Mouse (Mus musculus) heart, embryonic 11.5 days (tissue): ENCODE data around the gene Pdcd7. TPM values are rescaled to one million over a fixed set of nuclear protein-coding genes. Genes with fewer than 3 reads are reported as not detected.

Source experiments
- ATAC-seq: fragments of 200-750 bp; cut with Nextera tagmentation; replicated peaks from 2 replicates; pipeline ENCODE4 v1.8.0; 2017; ENCODE audit warnings: moderate library complexity; ENCODE audit not compliant: insufficient number of reproducible peaks, low FRiP score, low TSS enrichment
- H3K27ac ChIP-seq: fragments of 300-500 bp; sonication (generic); 2 replicates; pipeline ENCODE4 v1.5.1; 2014; ENCODE audit warnings: mild to moderate bottlenecking, low read depth, low read length
- H3K27me3 ChIP-seq: fragments of 300-500 bp; sonication (generic); 2 replicates; pipeline ENCODE4 v1.6.1; 2014; ENCODE audit warnings: mild to moderate bottlenecking, low read length, mixed read lengths; ENCODE audit not compliant: control insufficient read depth, insufficient read depth
- H3K36me3 ChIP-seq: fragments of 300-500 bp; sonication (generic); 2 replicates; pipeline ENCODE4 v1.6.1; 2014; ENCODE audit warnings: mild to moderate bottlenecking, low read length, moderate library complexity, mixed read lengths; ENCODE audit not compliant: control insufficient read depth, insufficient read depth
- H3K4me1 ChIP-seq: fragments of 300-500 bp; sonication (generic); 2 replicates; pipeline ENCODE4 v1.6.1; 2014; ENCODE audit warnings: low read length; ENCODE audit not compliant: control insufficient read depth, insufficient read depth
- H3K4me2 ChIP-seq: fragments of 300-500 bp; sonication (generic); 2 replicates; pipeline ENCODE4 v1.6.1; 2014; ENCODE audit warnings: mild to moderate bottlenecking, moderate library complexity
- H3K4me3 ChIP-seq: fragments of 300-500 bp; sonication (generic); 2 replicates; pipeline ENCODE4 v1.5.1; 2014; ENCODE audit warnings: low read depth, low read length
- H3K9ac ChIP-seq: fragments of 300-500 bp; sonication (generic); 2 replicates; pipeline ENCODE4 v1.6.1; 2014; ENCODE audit warnings: mild to moderate bottlenecking, low read depth, low read length, moderate library complexity
- H3K9me3 ChIP-seq: fragments of 300-500 bp; sonication (generic); replicated peaks from 2 replicates; pipeline ENCODE4 v1.6.1; 2016; ENCODE audit warnings: low read length; ENCODE audit not compliant: control insufficient read depth
- WGBS: fragments of 180-500 bp; shearing (Covaris S2); extraction: QIAGEN DNeasy Blood & Tissue Kit; methylation state at CpG from one replicate; pipeline ENCODE4 v1.1.7; 2014; ENCODE audit not compliant: insufficient replicate concordance; 5-methylcytosine and 5-hydroxymethylcytosine counted together
- polyA plus RNA-seq: library from polyadenylated mRNA; unstranded; fragments of >200 nt; fragmentation: Nextera tagmentation; extraction: Ambion mirVana; gene quantifications from 2 replicates; pipeline ENCODE4 v1.2.1, GENCODE M21; 2014

Pdcd7 gene
- polyA plus RNA-seq, 1 experiment from 2014 or later: 6.9 TPM

DNA sequence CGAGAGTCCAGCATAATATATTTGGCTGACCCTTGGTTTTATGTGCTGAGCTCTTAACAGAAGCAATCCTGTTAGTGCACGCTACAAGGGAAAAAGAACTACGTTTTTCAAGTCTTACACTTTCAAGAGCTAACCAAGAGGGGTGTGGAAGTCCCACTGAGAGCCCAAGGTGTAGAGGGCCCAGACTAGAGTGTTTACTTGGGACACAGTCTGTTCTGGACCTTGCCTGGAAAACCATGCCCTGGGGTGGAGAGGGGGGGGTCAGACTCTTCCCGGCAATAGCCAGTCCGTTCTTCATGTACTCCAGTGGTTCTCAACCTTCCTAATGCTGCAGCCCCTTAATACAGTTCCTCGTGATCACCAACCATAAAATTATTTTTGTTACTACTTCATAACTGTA lies 54.0 kb downstream of the Pdcd7 start:
- no peaks in the 10 kb centered on the region; the same call in 1 of the 2 replicates for H3K4me1 ChIP-seq
- H3K27me3 ChIP-seq: no peaks in the 10 kb centered on the region
- no peaks in the 10 kb centered on the region for H3K36me3 ChIP-seq
- WGBS: 83% methylated on average over 6 of the region's 6 CpGs
- H3K4me3 ChIP-seq: no peak overlapping the region
- no peak overlapping the region for H3K27ac ChIP-seq
- no peaks in the 10 kb centered on the region for H3K9me3 ChIP-seq
- no peak overlapping the region for H3K4me2 ChIP-seq
- no peak overlapping the region for H3K9ac ChIP-seq
- no peak for ATAC-seq

DNA sequence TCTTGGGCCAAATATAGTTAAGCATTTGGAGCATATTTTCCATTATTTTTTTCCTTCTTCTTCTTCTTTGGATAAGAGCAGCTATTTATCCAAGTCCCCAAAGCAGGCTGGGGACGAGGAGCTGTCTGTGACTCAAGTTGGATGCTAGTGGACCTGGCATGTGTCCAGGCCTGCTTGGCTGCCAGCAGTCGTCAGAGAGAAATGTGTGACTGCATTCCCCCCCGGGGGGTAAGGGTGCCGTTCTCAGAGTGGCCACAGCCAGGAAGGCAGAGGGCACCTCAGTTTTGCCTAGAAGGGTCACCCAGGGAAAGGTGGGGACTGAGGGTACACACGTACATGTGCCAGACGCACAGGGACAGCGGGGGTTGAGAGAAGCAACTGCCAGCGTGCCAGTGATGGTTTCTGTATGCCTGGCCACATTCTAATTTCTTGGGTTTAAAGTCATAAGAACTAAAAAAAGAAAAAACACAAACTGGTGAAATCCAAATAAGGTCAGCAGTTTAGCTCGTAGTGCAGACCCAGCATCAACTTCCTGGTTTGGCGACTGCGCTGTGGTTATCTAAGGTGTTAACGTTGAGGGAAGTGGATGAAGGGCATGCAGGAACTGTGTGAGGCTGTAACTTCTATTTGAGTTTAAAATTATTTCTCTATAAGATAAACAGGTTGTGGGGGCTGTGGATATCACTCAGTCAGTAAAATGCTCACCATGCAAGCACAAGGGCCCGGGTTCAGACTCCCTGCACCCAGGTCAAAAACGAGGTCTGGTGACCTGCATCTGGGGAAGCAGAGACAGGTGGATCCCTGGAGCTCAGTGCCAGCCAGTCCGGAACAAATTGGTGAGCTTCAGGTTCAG lies 58.7 kb downstream of the Pdcd7 start:
- Histone ChIP-seq H3K4me3 (no peak overlapping the region), H3K27me3 (no peaks in the 10 kb centered on the region), H3K36me3 (no peaks in the 10 kb centered on the region), H3K27ac (no peak overlapping the region), H3K4me2 (no peak overlapping the region), H3K4me1 (no peaks in the 10 kb centered on the region; the same call in 1 of the 2 replicates), H3K9me3 (no peaks in the 10 kb centered on the region), H3K9ac (no peak overlapping the region)
- ATAC-seq: no peak
- 54% methylated on average over 15 of the region's 15 CpGs for WGBS

DNA sequence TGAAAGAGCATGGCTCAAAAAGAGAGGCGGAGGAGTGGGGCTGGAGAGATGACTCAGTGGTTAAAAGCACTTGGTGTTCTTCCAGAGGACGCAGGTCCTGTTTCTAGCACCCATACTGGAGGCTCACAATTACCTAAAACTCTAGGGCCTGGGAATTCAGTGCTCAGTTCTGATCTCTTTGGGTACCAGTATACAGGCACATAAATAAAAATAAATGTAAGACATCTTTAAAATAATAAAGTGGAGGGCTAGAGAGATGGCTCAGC lies 59.2 kb downstream of the Pdcd7 start:
- no peak overlapping the region for H3K4me2 ChIP-seq
- no peaks in the 10 kb centered on the region for H3K9me3 ChIP-seq
- no peaks in the 10 kb centered on the region; the same call in 1 of the 2 replicates for H3K4me1 ChIP-seq
- H3K36me3 ChIP-seq: no peaks in the 10 kb centered on the region
- ATAC-seq: no peak
- H3K9ac ChIP-seq: no peak overlapping the region
- H3K27ac ChIP-seq: no peak overlapping the region
- H3K27me3 ChIP-seq: no peaks in the 10 kb centered on the region
- 73% methylated on average over 2 of the region's 2 CpGs for WGBS
- H3K4me3 ChIP-seq: no peak overlapping the region

- Histone ChIP-seq H3K9me3 (no peaks in the 10 kb centered on the region), H3K27me3 (no peaks in the 10 kb centered on the region), H3K9ac (no peak overlapping the region), H3K36me3 (no peaks in the 10 kb centered on the region), H3K4me1 (no peaks in the 10 kb centered on the region; the same call in 1 of the 2 replicates), H3K27ac (no peak overlapping the region), H3K4me2 (no peak overlapping the region), H3K4me3 (no peak overlapping the region)
- no peak for ATAC-seq
- WGBS: 72% methylated on average over 5 of the region's 5 CpGs
Measured at GRCm38 (mm10) chr9:65407327-65407726, 61.4 kb downstream of the Pdcd7 start.

DNA sequence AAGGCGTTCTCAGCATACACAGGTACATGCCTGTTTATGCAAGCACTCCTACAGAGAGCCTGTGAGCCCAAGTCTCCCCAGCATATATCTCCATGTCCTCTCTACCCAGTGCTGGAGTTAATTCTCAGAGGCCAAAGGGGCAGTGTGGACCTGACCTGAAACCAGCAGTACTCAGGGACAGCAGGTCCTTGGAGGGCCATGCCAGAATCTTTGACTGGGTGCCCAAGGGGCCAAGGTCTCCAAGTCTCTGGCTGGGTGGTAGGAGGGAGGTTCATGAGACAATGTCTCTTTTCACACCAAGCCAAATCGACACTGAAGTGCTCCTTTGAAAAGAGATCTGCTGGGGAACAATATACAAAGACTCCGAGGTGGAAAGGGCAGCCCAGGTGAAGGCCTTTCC lies 62.0 kb downstream of the Pdcd7 start:
- Histone ChIP-seq H3K4me1 (no peaks in the 10 kb centered on the region; the same call in 1 of the 2 replicates), H3K27ac (no peak overlapping the region), H3K4me3 (no peak overlapping the region), H3K9me3 (no peaks in the 10 kb centered on the region), H3K4me2 (no peak overlapping the region), H3K27me3 (no peaks in the 10 kb centered on the region), H3K9ac (no peak overlapping the region), H3K36me3 (no peaks in the 10 kb centered on the region)
- ATAC-seq: no peak
- WGBS: 77% methylated on average over 3 of the region's 3 CpGs

DNA sequence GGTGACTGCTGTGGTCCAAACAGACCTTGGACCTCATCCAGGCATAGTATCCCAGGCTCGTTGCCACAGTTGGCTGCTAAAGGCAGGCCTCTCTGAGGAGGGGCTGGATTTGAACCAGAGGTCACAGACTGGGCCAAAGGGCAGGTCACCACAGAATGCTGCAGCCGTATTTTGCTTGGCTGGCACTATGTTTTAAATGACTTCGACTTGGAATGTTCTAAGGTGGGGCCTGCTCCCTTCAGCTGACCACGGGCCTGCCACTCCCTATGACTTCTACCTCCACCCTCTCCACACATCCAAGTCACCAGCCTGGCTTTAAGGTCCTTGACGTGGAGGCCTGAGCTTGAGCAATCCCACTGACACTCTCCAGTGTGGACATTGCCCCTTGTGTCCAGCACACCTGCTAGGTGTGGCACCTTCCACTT lies 63.0 kb downstream of the Pdcd7 start:
- Histone ChIP-seq H3K4me3 (no peak overlapping the region), H3K9ac (no peak overlapping the region), H3K36me3 (no peaks in the 10 kb centered on the region), H3K27ac (no peak overlapping the region), H3K9me3 (no peaks in the 10 kb centered on the region), H3K4me2 (no peak overlapping the region), H3K4me1 (no peaks in the 10 kb centered on the region; the same call in 1 of the 2 replicates), H3K27me3 (no peaks in the 10 kb centered on the region)
- ATAC-seq: no peak
- WGBS: 64% methylated on average over 5 of the region's 5 CpGs

Other genes starting within 250 kb of the Pdcd7 start
- 11.4 and 11.8 TPM in 2 replicates for gene Igdcc4, start 244.6 kb upstream of the Pdcd7 start, polyA plus RNA-seq
- 6.3 and 6.8 TPM in 2 replicates for gene Igdcc3, start 204.9 kb upstream of the Pdcd7 start, polyA plus RNA-seq
- gene Parp16, start 150.8 kb upstream of the Pdcd7 start, polyA plus RNA-seq: 4.6 and 5.0 TPM in 2 replicates
- gene Cilp, start 80.9 kb upstream of the Pdcd7 start, polyA plus RNA-seq: 0.14 TPM in 1 of 2 replicates, not detected in the other
- 42.9 and 50.6 TPM in 2 replicates for gene Clpx, start 51.8 kb upstream of the Pdcd7 start, polyA plus RNA-seq
- 0.23 and 0.73 TPM in 2 replicates for gene Ubap1l, start 14.9 kb downstream of the Pdcd7 start, polyA plus RNA-seq
- gene Kbtbd13, start 45.5 kb downstream of the Pdcd7 start, polyA plus RNA-seq: 0.94 and 2.1 TPM in 2 replicates
- gene Rasl12, start 52.4 kb downstream of the Pdcd7 start, polyA plus RNA-seq: 2.2 and 2.5 TPM in 2 replicates
- not detected in 2 replicates for gene Slc51b, start 76.9 kb downstream of the Pdcd7 start, polyA plus RNA-seq
- 13.6 and 15.3 TPM in 2 replicates for gene Mtfmt, start 89.7 kb downstream of the Pdcd7 start, polyA plus RNA-seq
- gene Spg21, start 114.8 kb downstream of the Pdcd7 start, polyA plus RNA-seq: 62.6 and 68.8 TPM in 2 replicates
- gene Ankdd1a, start 174.1 kb downstream of the Pdcd7 start, polyA plus RNA-seq: not detected in 2 replicates
- 10.6 and 11.9 TPM in 2 replicates for gene Plekho2, start 233.9 kb downstream of the Pdcd7 start, polyA plus RNA-seq
- gene Pif1, start 241.1 kb downstream of the Pdcd7 start, polyA plus RNA-seq: 7.6 and 9.5 TPM in 2 replicates